Mouse (Mus musculus) intestine, embryonic 14.5 days (tissue): Measurements from ENCODE around the gene Gsap. TPM values are rescaled to one million over a fixed set of nuclear protein-coding genes. Genes with fewer than 3 reads are reported as not detected.
"Not testable (repeated sequence)": the region's sequence is repeated elsewhere in the genome, so short reads cannot be mapped to it uniquely, and the experiment has no call there.

ENCODE experiments used
- ATAC-seq: fragments of 200-750 bp; cut with Nextera tagmentation; replicated peaks from 2 replicates; pipeline ENCODE4 v1.8.0; 2017; ENCODE audit warnings: low read depth, moderate number of reproducible peaks, moderate TSS enrichment, moderate library complexity; ENCODE audit not compliant: low FRiP score, low TSS enrichment
- DNase-seq: peaks from one replicate; pipeline ENCODE4 v3.0.0-alpha.2; 2018; ENCODE audit warnings: low spot score
- H3K27ac ChIP-seq: fragments of 300-500 bp; sonication (generic); 2 replicates; pipeline ENCODE4 v1.5.1; 2014; ENCODE audit warnings: low read depth, mild to moderate bottlenecking, control low read depth
- H3K27me3 ChIP-seq: fragments of 300-500 bp; sonication (generic); replicated peaks from 2 replicates; pipeline ENCODE4 v1.6.1; 2014; ENCODE audit warnings: low read length, control low read depth; ENCODE audit not compliant: control insufficient read depth, insufficient read depth
- H3K36me3 ChIP-seq: fragments of 300-500 bp; sonication (generic); 2 replicates; pipeline ENCODE4 v1.6.1; 2014; ENCODE audit warnings: low read length, control low read depth; ENCODE audit not compliant: control insufficient read depth, insufficient read depth
- H3K4me1 ChIP-seq: fragments of 300-500 bp; sonication (generic); replicated peaks from 2 replicates; pipeline ENCODE4 v1.6.1; 2014; ENCODE audit warnings: low read length, control low read depth, mixed read lengths; ENCODE audit not compliant: control insufficient read depth, insufficient read depth
- H3K4me2 ChIP-seq: fragments of 300-500 bp; sonication (generic); 2 replicates; pipeline ENCODE4 v1.6.1; 2014; ENCODE audit warnings: low read length
- H3K4me3 ChIP-seq: fragments of 300-500 bp; sonication (generic); 2 replicates; pipeline ENCODE4 v1.5.1; 2014; ENCODE audit warnings: low read depth, low read length, control low read depth, mixed read lengths
- H3K9ac ChIP-seq: fragments of 300-500 bp; sonication (generic); 2 replicates; pipeline ENCODE4 v1.6.1; 2014; ENCODE audit warnings: mild to moderate bottlenecking, low read length
- H3K9me3 ChIP-seq: fragments of 300-500 bp; sonication (generic); 2 replicates; pipeline ENCODE4 v1.6.1; 2016; ENCODE audit warnings: low read length, control low read depth; ENCODE audit not compliant: control insufficient read depth
- WGBS: fragments of 180-500 bp; shearing (Covaris S2); extraction: QIAGEN DNeasy Blood & Tissue Kit; methylation state at CpG from one replicate; pipeline ENCODE4 v1.1.7; 2014; 5-methylcytosine and 5-hydroxymethylcytosine counted together
- polyA plus RNA-seq: library from polyadenylated mRNA; unstranded; fragments of >200 nt; fragmentation: Nextera tagmentation; extraction: Ambion mirVana; gene quantifications from 2 replicates; pipeline ENCODE4 v1.2.1, GENCODE M21; 2014

Gsap gene
- polyA plus RNA-seq, 1 experiment from 2014 or later = 2.3 TPM

DNA sequence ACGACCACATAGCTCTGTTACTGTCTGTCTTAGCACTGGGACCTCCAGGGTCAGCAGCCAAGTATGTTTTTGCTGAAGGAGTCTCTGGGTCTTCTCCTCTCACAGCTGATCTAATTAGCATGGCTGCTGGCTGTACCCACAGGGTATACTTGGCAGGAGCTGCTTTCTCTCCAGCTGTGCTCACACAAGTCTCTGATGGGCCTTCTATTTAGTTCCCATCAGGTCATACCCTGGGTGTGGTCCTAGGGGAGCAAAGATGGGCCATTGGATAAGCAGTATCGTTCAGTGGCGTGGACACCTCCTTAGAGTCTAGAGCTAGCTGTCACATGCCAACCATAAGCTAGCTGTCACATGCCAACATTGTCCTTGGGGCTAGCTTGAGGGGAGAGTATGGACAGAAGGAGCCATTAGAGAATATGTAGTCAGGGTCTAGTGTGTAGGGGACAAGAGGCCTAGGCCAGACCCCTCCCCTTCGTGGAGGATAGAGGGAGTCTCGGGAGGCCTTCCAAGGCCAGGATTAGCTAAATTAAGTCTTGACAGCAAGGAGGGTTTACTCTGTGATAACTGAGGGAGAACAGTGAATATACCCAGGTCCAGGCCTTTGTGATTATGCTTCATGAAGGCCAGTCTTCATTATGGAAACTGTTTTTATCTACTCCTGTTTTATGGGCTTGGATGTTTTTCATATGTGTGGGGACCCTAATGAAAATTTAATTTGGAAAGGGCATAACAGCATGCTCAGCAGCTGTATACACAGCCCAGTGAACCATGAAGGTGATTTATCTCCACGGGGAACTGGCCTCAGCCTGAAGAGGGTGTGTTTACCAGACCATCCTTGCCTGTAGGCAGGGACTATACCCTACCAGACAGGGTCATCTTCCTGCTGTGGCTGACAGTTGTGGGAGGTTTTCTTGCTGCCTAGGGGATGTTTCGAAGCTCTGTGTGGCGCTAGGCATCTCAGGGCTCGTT is 85.6 kb downstream of the Gsap start:
- no peaks in the 10 kb centered on the region for H3K27me3 ChIP-seq
- ATAC-seq (no peak), DNase-seq (no peak)
- 52% methylated on average over 9 of the region's 9 CpGs for WGBS
- H3K4me3 ChIP-seq = no peak overlapping the region
- H3K9me3 ChIP-seq = no peaks in the 10 kb centered on the region
- no peaks in the 10 kb centered on the region for H3K36me3 ChIP-seq
- H3K4me1 ChIP-seq = no peaks in the 10 kb centered on the region
- no peak overlapping the region for H3K9ac ChIP-seq
- H3K4me2 ChIP-seq = no peak overlapping the region
- no peak overlapping the region for H3K27ac ChIP-seq

- H3K9ac ChIP-seq, DNase-seq, H3K4me2 ChIP-seq, H3K4me3 ChIP-seq, H3K36me3 ChIP-seq, H3K27ac ChIP-seq, H3K4me1 ChIP-seq, H3K27me3 ChIP-seq, ATAC-seq, H3K9me3 ChIP-seq: not testable (repeated sequence)
- WGBS = 36% methylated on average over 2 of the region's 2 CpGs
Measured at GRCm38 (mm10) chr5:21277685-21278084, 91.6 kb downstream of the Gsap start.

DNA sequence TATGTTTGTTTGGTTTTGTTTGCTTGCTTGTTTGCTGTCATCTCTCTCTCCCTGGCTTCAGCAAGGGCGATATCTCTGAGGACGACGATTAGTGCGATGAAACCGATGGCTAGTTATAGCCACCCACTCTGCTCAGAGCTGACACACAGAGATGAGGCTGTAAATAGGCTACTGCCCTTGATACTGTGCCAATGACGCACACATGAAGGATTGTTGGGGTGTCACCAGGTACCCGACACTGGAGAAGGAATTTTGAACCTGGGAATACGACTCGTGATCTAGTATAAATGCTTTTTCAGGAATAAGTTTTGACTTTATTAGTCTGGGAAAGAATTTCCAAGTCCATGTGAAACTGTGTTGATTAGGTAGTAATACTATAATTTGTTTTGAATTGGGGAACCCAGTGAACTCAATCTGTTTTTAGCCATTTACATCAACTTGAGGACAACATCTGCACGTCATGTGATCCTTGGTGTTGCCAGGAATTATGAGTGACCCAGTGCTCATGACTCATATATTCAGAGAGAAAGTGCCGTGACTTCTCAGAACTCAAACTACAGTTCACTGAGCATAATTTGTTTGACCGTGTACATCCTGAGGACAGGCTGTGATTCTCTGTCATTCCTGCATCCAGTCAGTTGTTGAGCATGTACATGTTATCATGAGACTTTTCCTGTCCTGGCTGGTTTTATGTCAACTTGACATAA is 97.5 kb downstream of the Gsap start:
- H3K27ac ChIP-seq = no peak overlapping the region
- WGBS = 89% methylated on average over 12 of the region's 12 CpGs
- no peak overlapping the region for H3K4me3 ChIP-seq
- DNase-seq (no peak), ATAC-seq (no peak)
- H3K4me2 ChIP-seq = no peak overlapping the region
- H3K9ac ChIP-seq = no peak overlapping the region
- no peaks in the 10 kb centered on the region for H3K36me3 ChIP-seq
- no peaks in the 10 kb centered on the region for H3K27me3 ChIP-seq
- H3K4me1 ChIP-seq = no peaks in the 10 kb centered on the region
- no peaks in the 10 kb centered on the region for H3K9me3 ChIP-seq

GRCm38 (mm10) chr5:21288658-21289435 is 102.8 kb downstream of the Gsap start:
- DNase-seq (no peak), ATAC-seq (no peak)
- no peaks in the 10 kb centered on the region for H3K9me3 ChIP-seq
- no peaks in the 10 kb centered on the region for H3K4me1 ChIP-seq
- no peak overlapping the region for H3K27ac ChIP-seq
- no peaks in the 10 kb centered on the region for H3K27me3 ChIP-seq
- H3K36me3 ChIP-seq = no peaks in the 10 kb centered on the region
- no peak overlapping the region for H3K4me3 ChIP-seq
- H3K9ac ChIP-seq = no peak overlapping the region
- no peak overlapping the region for H3K4me2 ChIP-seq
- WGBS = 44% methylated on average over 7 of the region's 7 CpGs

DNA sequence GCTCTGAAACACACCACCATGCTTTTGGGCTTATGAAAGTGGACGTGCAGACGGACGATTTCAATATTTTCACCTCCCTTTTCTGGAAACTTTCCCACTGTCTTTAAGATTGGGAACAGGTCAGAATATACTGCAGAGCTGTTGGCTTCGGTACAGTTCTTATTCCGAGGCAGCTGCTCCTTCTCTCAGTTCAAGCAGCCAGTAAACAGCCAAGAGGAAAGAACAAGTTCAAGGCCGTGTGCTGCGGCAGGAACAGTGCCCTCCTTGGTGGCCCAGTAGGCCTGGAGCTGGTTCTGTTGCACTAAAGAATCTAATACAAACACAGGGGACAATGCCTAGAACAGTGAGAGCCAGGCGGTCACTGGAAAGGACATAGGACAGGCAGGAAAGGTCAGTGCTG is 104.5 kb downstream of the Gsap start:
- no peak for DNase-seq
- Histone ChIP-seq H3K4me2 (no peak overlapping the region), H3K4me3 (no peak overlapping the region), H3K27me3 (no peaks in the 10 kb centered on the region), H3K27ac (no peak overlapping the region), H3K9ac (no peak overlapping the region), H3K36me3 (no peaks in the 10 kb centered on the region), H3K9me3 (no peaks in the 10 kb centered on the region), H3K4me1 (no peaks in the 10 kb centered on the region)
- ATAC-seq = no peak
- 69% methylated on average over 8 of the region's 8 CpGs for WGBS

DNA sequence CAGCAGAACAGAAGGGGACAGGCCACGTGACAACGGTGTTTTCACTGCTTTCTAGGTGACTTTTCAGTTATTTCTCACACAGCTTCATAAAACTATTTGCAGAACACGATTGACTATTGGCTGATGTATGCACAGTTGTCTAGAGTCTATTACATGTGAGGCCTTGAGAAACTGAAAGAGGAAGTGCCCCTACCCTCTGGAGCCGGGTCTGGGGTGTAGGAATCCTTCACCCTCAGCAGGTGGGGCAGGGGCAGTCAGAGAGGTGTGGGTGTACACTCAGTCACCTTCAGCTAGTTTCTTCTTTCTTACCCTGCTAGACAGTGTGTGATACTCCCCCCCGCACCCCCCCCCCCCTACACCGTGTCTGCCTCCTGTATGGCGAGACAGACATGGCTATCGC is 109.6 kb downstream of the Gsap start:
- Histone ChIP-seq H3K36me3 (no peaks in the 10 kb centered on the region), H3K27ac (no peak overlapping the region), H3K9me3 (no peaks in the 10 kb centered on the region), H3K9ac (no peak overlapping the region), H3K4me2 (no peak overlapping the region), H3K27me3 (no peaks in the 10 kb centered on the region), H3K4me1 (no peaks in the 10 kb centered on the region), H3K4me3 (no peak overlapping the region)
- ATAC-seq = no peak
- WGBS = 86% methylated on average over 8 of the region's 8 CpGs
- no peak for DNase-seq

DNA sequence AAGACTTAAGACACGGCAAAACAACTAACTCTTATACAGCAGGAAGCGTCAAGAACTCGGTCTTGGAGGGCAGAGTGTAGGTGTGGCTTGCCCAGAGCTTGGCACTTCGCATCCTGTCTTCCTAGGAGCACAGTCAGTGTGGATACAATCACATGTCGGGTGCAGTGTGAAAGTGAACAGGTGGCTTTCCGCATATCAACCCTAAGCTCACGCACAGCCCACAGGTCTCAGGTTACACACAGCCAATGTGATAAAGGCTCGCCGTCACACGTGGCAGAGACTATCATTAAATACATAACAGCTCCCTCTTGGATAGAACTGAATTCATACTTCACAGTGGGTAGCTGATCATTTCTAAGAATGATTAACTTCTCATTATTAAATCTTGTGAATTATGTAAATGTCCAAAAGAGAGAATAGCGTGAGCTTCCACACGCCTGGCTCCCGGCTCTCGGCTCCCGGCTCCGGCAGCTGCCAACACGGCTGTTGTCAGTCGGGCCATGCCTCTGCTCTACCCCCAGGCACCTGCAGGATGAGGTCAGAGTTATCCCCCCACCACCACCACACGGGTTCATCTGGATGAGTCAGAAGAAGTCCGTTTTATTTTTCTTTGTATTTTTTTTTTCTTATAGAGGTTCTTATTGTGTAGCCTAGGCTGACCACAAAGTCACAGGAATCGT is 113.2 kb downstream of the Gsap start:
- Histone ChIP-seq H3K4me2 (no peak overlapping the region), H3K9ac (no peak overlapping the region), H3K36me3 (no peaks in the 10 kb centered on the region), H3K4me3 (no peak overlapping the region), H3K9me3 (no peaks in the 10 kb centered on the region), H3K27me3 (no peaks in the 10 kb centered on the region), H3K4me1 (no peaks in the 10 kb centered on the region), H3K27ac (no peak overlapping the region)
- 64% methylated on average over 21 of the region's 21 CpGs for WGBS
- DNase-seq (no peak), ATAC-seq (no peak)

- Histone ChIP-seq H3K4me3 (no peak overlapping the region), H3K4me2 (no peak overlapping the region), H3K4me1 (no peaks in the 10 kb centered on the region), H3K36me3 (no peaks in the 10 kb centered on the region), H3K27ac (no peak overlapping the region), H3K27me3 (no peaks in the 10 kb centered on the region), H3K9me3 (no peaks in the 10 kb centered on the region), H3K9ac (no peak overlapping the region)
- DNase-seq = no peak
- ATAC-seq = no peak
- 89% methylated on average over 3 of the region's 3 CpGs for WGBS
Measured at GRCm38 (mm10) chr5:21300058-21300457, 114.0 kb downstream of the Gsap start.
